Mouse (Mus musculus): Measurements from ENCODE around the gene Svop.

DNA sequence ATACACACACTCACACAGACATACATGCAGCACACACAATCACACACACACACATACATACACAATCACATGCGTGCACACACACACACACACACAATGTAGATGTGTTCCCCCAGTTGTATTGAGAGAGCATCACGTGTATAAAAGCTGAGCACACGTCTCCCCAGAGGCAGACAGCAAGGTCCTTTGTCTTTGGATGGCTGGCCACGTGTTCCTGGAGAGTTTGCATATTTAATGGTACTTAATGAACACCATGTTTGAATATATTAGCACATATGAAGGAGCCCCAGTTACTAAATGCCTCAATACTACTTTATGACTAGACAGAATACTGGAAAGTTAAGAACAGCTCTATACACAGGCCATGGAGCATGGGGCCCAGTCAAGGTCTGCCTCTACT lies 27.4 kb downstream of the Svop start:
- TF ChIP-seq CTCF (IDR thresholded peaks at IDR 0.05; ENCODE audit: control insufficient read depth, insufficient read depth, insufficient read length) (no peak), USF1 (IDR thresholded peaks at IDR 0.05; ENCODE audit: low read depth) (no peak), MYOG (IDR thresholded peaks at IDR 0.05; ENCODE audit: control insufficient read depth, extremely low read depth, insufficient read length) (no peak)

Measured in C2C12 (cell line).